Mouse (Mus musculus) heart, adult 10 weeks (tissue): ENCODE results near the gene Uhmk1. TPM values are rescaled to one million over a fixed set of nuclear protein-coding genes. Genes with fewer than 3 reads are reported as not detected.

Experiments used
- polyA plus RNA-seq: library from polyadenylated mRNA; stranded (reverse); fragments of 350-450 nt; fragmentation: Illumina TruSeq; extraction: RNeasy Lipid Tissue Mini Kit (QIAGEN cat#74804); gene quantifications from one replicate; pipeline ENCODE4 v1.2.3, GENCODE M21; 2014; ENCODE audit warnings: low read depth, low replicate concordance

The Uhmk1 gene
- 15.3 TPM for polyA plus RNA-seq

DNA sequence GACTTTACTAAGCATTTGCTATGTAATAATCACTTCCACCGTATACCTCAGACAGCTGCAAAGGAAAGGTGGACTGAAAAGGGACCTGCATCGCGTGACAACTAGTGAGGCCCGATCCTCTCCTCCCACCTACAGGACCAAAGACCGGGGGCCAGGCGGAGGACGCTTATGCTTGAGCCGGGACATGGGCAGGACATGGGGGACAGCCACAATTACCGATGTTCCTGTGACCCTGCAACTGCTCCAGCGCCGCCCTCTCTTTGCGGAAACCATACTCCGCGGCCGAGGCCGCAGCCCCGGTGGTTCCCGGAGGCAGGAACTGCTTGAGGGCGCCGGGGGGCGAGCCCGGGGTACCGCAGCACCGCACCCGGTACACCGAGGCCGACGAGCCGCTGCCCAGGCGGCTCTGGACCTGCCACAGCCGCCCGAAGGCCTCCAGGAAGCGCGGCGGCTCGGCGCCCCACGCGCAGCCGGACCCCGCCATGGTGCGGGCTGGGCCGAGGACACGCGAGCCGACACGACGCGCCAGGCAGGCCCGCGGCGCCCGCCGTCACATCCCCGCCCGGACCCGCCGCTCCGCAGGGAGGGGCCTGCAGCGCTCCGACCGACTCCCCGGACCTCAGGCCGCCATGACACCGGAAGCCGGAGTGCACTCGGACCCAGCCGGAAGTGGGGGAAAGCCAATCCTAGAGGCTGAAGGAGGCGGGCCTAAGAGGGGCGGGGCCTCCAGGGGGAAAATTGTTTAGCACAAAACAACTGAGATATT, at the start of gene Uhmk1:
TSS of gene Uhmk1 (minus strand) at position 641 of the 766 bp plus-strand sequence.

DNA sequence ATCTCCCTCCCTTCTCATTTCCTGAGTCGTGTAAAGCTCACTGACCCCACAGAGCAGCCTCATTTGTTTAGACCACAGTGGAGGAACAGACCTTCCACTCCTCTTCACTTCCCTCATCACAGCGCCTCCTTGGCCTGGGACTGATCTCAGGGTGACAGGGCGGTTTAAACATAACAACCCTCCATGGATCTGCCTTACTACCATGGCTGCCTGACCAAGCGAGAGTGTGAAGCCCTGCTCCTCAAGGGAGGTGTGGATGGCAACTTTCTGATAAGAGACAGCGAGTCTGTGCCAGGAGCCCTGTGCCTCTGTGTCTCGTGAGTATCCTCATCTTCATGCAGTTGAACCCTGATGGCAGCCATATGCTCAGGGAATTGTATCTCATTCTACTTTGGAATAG, 17.5 kb upstream of the Uhmk1 start, which contains the start of gene Sh2d1b2:
TSS of gene Sh2d1b2 (plus strand) at position 62 of the 400 bp plus-strand sequence.

GRCm38 (mm10) chr1:170174814-170175332, 40.3 kb downstream of the Uhmk1 start, which contains the start of gene Uap1:
Gene Uap1, minus strand, starts transcription at chr1:170174957.

Other genes with a start within 250 kb of the Uhmk1 start
- gene Hsd17b7, start 246.2 kb downstream of the Uhmk1 start, polyA plus RNA-seq, result 12.0 TPM
- 13.5 TPM for gene Ddr2, start 104.6 kb downstream of the Uhmk1 start, polyA plus RNA-seq
- 43.2 TPM for gene Uap1, start 40.4 kb downstream of the Uhmk1 start, polyA plus RNA-seq
- not detected for gene Sh2d1b2, start 17.4 kb upstream of the Uhmk1 start, polyA plus RNA-seq
- not detected for gene Sh2d1b1, start 61.9 kb upstream of the Uhmk1 start, polyA plus RNA-seq
- 7.0 TPM for gene Gm7694, start 90.9 kb upstream of the Uhmk1 start, polyA plus RNA-seq
- gene Spata46, start 93.4 kb upstream of the Uhmk1 start, polyA plus RNA-seq, result not detected